Mouse (Mus musculus) cerebellum, postnatal 36 days (tissue): ENCODE measurements around the gene Ckmt2.
A peak's percentile ranks its signal among the peaks of the same experiment; 100 is the strongest.

Experiments
- DNase-seq, 2 experiments: peaks; one replicate each; pipeline ENCODE4 v3.0.0; 2021 to 2022; ENCODE audit warnings: mixed read lengths in 2 of 2

The Ckmt2 gene

GRCm38 (mm10) chr13:91876741-91877349 is at the start of gene Ckmt2:
Gene Ckmt2 (minus strand): TSS chr13:91876885.
- DNase-seq, result no peak

- DNase-seq, result no peak
Measured at GRCm38 (mm10) chr13:91921010-91921409, 44.3 kb upstream of the Ckmt2 start.

- DNase-seq, result no peak
Measured at GRCm38 (mm10) chr13:91918764-91919163, 42.1 kb upstream of the Ckmt2 start.

DNA sequence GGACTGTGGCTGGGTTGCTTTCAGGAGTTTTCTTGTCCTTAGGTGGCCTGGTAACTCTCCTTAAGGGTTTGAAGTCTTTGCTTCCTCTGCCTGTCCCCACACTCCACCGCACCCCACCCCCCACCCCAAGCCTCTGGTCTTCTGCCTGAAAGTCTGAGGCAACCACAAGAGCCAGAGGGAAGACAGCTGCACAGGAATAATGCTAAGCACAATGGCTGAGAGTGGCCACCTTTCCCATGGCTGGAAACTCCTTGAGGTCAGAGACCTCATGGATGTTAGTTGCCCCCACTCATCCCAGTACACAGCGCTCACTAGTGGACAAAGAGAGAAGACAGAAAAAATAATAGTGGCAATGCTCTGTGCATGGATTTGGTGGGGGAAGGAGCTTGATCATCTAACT is 41.1 kb upstream of the Ckmt2 start:
- DNase-seq, result no peak

DNA sequence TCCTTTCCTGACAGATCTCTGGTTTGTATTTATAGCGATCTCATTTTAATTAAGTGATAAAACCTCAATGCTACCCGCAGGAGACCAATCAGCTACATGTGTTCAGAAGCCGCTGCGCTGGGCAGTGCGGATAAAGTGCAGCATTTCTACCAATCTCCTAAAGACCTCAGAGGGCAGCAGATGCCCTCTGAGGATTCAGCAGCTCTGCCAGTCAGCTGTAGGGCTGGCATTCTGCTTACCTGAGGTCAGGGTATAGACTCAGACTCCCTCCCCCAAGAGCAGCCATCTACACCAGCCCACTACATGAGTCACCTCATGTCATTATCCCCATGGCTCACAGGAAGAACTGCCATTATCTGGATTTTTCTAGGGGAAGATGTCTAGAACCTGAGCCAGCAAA is 39.6 kb upstream of the Ckmt2 start:
- no peak for DNase-seq

DNA sequence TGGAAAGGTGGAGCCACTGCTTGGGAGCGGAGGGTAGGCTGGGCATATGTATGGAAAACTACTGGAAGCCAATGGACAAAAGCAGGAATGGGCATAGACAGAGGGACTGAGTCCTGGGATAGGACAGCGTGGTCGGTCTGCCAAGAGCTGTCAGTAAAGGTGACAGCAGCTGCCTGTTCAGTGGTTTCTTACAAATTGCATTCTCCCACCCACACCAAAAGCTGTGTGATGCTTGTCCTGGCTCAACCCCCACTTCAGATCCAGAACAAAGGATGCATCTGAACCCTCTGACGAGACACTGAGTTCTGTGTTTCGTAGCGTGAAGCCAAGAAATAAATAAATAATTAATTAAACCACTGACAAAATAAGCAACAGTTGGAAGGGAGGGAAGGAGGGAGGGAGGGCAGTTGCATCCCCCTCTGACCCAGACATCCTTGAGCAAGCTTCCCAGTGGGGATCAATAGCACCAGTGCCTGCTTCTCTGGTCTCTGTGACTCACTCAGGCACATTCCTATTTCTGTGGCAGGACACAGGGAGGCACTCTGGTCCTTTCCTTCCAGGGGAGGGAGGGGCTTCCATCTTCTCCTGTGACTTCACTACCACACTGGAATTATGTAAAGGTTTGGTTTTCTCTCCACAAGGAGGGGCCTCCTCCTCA is 39.0 kb upstream of the Ckmt2 start:
- DNase-seq, result no peak

GRCm38 (mm10) chr13:91915192-91915581 is 38.5 kb upstream of the Ckmt2 start:
- DNase-seq, result no peak

DNA sequence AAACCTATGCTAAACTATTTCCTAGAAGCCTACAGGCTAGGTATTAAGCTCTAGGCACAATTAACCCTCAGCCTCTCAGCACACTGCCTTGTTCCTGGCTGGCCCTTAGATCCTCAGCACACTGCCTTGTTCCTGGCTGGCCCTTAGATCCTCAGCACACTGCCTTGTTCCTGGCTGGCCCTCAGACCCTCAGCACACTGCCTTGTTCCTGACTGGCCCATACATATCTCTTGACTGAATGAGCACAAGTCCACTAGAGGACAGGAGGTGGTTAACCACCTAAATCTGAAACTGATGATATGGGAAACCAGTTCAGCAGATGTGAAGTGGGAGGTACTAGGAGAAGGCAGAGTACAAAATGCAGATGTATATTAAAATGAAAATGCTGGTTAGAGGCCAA is 35.0 kb upstream of the Ckmt2 start:
- no peak for DNase-seq

DNA sequence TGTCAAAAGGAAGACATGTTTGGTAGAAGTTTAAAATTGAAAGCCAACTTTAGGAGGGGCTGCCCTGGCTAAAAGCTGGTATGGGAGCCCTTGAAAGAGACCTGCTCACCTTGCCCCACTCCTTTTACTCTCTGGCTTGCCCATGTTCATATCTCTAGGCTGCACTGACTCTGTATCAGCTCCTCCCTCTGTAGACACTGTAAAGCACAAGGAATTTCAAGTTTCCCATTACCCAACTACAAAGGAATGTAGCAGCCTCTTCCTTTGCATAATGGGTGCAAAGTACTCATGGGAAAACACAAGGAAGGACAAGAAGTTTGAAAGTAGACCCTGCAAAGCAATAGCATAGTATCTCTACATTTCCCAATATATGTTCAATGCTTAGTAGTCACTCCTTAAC is 34.5 kb upstream of the Ckmt2 start:
- no peak for DNase-seq

DNA sequence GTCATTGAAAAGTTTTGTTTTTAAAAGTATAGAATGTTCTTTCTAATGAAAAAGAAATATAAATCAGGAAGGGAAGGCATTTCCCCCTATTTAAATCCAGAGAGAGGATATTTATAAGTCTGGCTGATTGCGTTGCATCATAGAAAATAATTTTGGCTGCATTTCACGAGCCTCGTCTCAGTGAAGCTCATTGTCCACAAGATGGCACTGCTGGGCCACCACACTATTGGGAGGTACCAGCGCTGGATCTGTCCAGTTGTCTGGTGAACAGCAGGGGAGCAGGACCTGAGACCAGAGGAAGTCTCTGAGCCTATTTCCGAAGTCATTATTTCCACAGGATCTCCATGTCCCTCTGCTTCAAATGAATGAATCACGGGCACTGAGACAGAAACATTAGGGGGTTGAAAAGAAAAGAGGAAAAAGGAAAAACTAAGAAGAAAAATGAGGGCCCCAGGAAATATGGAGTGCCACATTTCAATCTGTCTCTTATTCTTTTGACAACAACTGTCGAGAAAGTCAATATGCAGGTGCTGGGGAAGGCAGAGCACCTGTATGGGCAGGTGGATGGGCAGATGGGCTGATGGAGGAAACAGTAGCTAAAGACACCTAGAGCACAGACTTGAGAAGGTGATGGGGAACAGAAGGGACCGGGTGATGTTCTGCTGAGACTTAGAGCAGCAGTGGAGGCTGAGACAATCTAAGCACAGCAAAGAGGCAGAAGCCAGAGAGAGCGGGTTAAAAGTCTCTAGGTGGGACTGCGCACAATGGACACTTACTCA is 31.7 kb upstream of the Ckmt2 start:
- DNase-seq, result peak; percentile 55 to 57

DNA sequence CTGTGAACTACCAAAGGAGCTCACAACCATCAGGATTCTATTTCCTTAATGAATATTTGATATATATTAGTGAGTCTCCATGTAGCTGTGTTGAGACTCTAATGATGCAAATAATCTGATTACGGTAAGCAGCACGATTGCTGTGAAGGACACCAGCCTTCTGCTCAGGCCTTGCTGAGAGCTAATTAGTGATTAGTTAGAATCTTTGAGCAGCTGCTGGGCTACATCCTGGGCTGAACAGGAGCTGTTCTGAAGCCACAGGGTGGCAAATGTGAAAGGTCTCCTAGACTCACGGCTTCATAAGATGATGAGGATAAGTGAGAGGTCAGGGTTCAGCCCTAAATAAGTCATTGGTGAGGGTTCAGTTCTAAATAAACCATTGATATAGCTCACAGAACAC is 29.7 kb upstream of the Ckmt2 start:
- no peak for DNase-seq

DNA sequence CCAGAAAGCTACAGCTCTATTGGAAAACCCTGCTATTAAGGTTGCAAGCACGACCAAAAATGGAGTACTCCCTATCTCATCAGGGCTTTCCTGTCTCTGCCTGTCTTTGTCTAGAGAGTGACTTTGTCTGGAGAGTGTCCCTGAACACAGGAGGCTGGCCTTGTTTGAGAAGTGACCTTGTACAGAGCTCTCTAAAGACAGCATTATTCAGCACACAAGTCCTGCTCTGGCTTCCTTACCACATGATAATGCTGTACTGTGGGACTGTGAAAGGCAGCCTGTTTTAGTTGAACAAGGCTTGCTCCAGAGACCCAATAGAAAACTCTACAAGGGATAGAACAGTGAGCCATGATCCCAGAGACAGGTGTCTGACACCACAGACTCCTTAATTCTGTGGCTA is 19.8 kb upstream of the Ckmt2 start:
- no peak for DNase-seq

GRCm38 (mm10) chr13:91893132-91893531 is 16.4 kb upstream of the Ckmt2 start:
- DNase-seq, result no peak

GRCm38 (mm10) chr13:91890031-91890619 is 13.4 kb upstream of the Ckmt2 start:
- no peak for DNase-seq

DNA sequence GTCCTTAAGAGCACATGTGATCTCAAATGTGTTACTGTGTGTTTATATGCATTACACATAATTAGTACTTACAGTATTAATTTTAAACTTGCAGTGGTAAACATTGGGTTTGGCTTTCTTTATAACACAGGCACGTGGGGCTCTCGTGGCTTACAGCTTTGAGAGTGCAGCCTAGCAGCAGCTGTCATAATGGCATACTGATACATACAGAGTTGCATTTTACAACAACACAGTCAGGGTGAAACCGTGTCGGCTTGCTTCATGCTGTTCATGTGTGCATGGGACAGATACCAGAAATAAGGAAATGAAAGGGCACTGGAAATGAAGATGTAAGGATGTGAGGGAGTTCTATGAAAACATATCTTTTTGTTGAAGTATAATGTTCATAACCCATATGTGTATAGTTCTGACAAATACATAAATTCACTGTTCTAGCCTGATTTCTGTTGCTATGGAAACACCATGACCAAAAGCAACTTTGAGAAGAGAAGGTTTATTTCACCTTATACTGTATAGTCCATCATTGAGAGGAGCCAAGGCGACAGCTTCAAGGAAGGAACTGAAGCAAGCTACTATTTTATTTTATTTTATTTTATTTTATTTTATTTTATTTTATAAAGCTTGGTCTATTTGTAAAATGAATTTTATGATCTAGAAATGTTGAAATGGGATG is 8.2 kb upstream of the Ckmt2 start:
- no peak for DNase-seq

DNA sequence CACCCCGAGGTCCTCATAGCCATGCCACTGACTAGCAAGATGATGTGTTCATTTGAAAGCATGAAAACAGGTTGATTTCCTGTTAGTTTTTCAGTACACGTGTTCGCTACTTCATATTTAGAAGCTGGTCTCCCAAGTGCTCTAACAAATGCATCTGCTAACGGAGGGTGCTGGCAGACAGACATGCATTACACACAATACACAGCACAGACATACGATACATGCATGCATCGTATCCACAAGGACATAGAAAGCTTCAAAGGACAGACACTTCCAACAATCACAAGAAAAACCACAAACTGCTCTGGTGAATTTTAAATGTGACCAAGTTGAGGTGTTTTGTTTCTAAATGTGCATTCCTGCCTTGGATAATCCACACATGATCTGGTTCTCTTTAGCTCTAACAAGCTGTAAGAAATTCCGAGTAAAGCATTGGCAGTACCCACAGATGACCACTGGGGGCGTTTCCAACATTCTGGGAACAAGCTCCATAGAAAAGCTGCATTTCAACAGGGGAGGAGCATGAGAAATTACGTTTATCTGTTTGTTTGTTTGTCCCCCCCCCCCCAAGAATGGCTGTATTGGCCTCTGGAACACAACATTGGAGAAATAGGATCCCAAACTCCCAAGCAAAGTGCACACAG is 5.3 kb upstream of the Ckmt2 start:
- peak; percentile 37 to 44 for DNase-seq

DNA sequence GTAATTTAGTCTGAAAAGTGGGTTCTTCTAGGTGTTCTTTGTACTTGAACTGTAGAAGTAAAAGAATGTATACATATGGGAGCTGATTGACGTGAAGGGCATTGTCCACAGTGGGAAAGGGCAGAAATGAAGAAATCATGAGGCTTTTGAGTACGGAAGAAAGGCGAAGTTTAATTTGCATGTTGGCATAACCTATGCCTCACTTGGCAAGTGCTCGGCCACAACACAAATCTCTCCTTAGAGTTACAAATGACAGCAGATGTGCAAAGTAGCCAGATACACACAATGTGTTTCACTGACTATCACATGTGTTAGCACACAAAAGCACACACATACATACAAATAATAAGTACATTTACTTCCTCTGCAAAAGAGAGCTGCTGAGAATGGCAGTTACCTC is 3.6 kb upstream of the Ckmt2 start:
- DNase-seq, result no peak

- no peak for DNase-seq
Measured at GRCm38 (mm10) chr13:91877996-91878395, 1.3 kb upstream of the Ckmt2 start.

DNA sequence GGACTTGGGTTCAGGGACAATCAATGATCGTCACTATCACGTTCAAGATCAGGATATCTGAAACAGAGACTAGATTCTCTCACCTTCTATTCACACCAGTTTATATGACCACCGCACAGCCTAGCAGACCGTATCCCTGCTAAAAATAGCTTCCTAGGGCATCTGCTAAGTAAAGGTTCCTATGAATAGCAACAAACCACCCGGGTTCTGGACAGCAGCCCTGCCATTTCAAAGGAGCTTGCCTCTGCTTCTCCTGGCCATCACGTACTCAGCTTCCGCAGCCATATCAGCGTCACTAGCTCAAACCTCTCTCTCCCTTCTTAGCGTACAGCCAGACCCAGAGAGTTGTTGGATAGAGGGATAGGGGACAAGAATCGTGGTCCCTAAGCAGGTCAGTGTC is 665 bp upstream of the Ckmt2 start:
- DNase-seq, result no peak

- no peak for DNase-seq
Measured at GRCm38 (mm10) chr13:91875581-91875980, 1.1 kb downstream of the Ckmt2 start.

GRCm38 (mm10) chr13:91874565-91874964 is 2.1 kb downstream of the Ckmt2 start:
- no peak for DNase-seq

DNA sequence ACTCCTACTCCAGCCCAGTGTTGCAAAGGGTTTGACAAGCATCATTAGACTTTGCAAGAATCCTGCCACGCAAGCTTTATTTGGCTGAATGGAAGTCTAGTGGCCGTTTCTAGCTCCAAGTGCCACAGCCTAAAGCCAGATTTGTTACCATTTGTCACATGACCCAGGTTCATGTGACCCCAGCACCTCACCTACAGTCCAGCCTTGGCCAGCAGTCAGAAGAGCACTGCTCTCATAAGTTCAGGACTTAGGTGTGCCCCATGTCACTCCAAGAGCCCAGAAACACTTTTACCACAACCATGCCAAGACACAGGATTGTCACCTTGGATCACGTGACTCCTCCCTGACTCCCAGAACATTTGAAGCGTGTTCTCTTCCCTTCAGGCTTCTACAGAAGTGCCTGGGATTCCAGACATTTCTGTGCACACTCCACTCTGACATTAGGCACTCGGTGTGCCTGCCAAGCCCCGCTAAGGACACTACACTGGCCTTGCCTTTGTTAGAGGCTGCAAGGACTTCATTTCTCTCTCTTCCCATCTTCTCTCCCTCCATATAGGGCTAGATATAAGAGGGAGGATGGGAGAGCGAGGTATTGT is 2.9 kb downstream of the Ckmt2 start:
- DNase-seq, result no peak
